Mouse (Mus musculus): ENCODE measurements around the gene Rab3gap2. TPM values are rescaled to one million over a fixed set of nuclear protein-coding genes. Genes with fewer than 3 reads are reported as not detected.
A peak's percentile ranks its signal among the peaks of the same experiment; 100 is the strongest.

Gene Rab3gap2
- polyA plus RNA-seq, 1 experiment: 24.2 TPM

- no peak for DNase-seq (ENCODE audit: low read depth)
These were observed 23.0 kb downstream of the Rab3gap2 start for GRCm38 (mm10) chr1:185226889-185227288.

- no peak for DNase-seq (ENCODE audit: low read depth)
These were observed 23.8 kb downstream of the Rab3gap2 start for GRCm38 (mm10) chr1:185227766-185228165.

GRCm38 (mm10) chr1:185229406-185230201, 25.7 kb downstream of the Rab3gap2 start:
- no peak for DNase-seq (ENCODE audit: low read depth)

- no peak for DNase-seq (ENCODE audit: low read depth)
These were observed 31.9 kb downstream of the Rab3gap2 start for GRCm38 (mm10) chr1:185235837-185236236.

GRCm38 (mm10) chr1:185236530-185236929, 32.6 kb downstream of the Rab3gap2 start:
- no peak for DNase-seq (ENCODE audit: low read depth)

GRCm38 (mm10) chr1:185243013-185243412, 39.1 kb downstream of the Rab3gap2 start:
- DNase-seq (ENCODE audit: low read depth): no peak

- no peak for DNase-seq (ENCODE audit: low read depth)
These were observed 41.5 kb downstream of the Rab3gap2 start for GRCm38 (mm10) chr1:185245456-185245855.

- no peak for DNase-seq (ENCODE audit: low read depth)
These were observed 43.6 kb downstream of the Rab3gap2 start for GRCm38 (mm10) chr1:185247429-185248085.

- DNase-seq (ENCODE audit: low read depth): no peak
These were observed 44.8 kb downstream of the Rab3gap2 start for GRCm38 (mm10) chr1:185248728-185249127.

- no peak for DNase-seq (ENCODE audit: low read depth)
These were observed 48.4 kb downstream of the Rab3gap2 start for GRCm38 (mm10) chr1:185252351-185252750.

- peak; percentile 61 for DNase-seq (ENCODE audit: low read depth)
These were observed 49.4 kb downstream of the Rab3gap2 start for GRCm38 (mm10) chr1:185253140-185253892.

- DNase-seq (ENCODE audit: low read depth): no peak
These were observed 51.4 kb downstream of the Rab3gap2 start for GRCm38 (mm10) chr1:185255336-185255735.

GRCm38 (mm10) chr1:185256753-185257152, 52.8 kb downstream of the Rab3gap2 start:
- DNase-seq (ENCODE audit: low read depth): no peak

- DNase-seq (ENCODE audit: low read depth): no peak
These were observed 58.6 kb downstream of the Rab3gap2 start for GRCm38 (mm10) chr1:185262565-185262964.

GRCm38 (mm10) chr1:185268675-185269074, 64.8 kb downstream of the Rab3gap2 start:
- no peak for DNase-seq (ENCODE audit: low read depth)

GRCm38 (mm10) chr1:185270403-185271097, 66.6 kb downstream of the Rab3gap2 start:
- DNase-seq (ENCODE audit: low read depth): no peak

- no peak for DNase-seq (ENCODE audit: low read depth)
These were observed 67.5 kb downstream of the Rab3gap2 start for GRCm38 (mm10) chr1:185271373-185271772.

- no peak for DNase-seq (ENCODE audit: low read depth)
These were observed 71.1 kb downstream of the Rab3gap2 start for GRCm38 (mm10) chr1:185274819-185275545.

GRCm38 (mm10) chr1:185275976-185276375, 72.1 kb downstream of the Rab3gap2 start:
- no peak for DNase-seq (ENCODE audit: low read depth)

- no peak for DNase-seq (ENCODE audit: low read depth)
These were observed 73.1 kb downstream of the Rab3gap2 start for GRCm38 (mm10) chr1:185277022-185277421.

GRCm38 (mm10) chr1:185279288-185279687, 75.4 kb downstream of the Rab3gap2 start:
- no peak for DNase-seq (ENCODE audit: low read depth)

Data from gonadal fat pad, adult 2 months (tissue).